Mouse (Mus musculus) brain, embryonic 14.5 days (tissue): ENCODE measurements at regions not wholly inside any gene's neighbourhood (a gene's known extent, or its start where the extent isn't known, plus 50 kb on each side); places are given as distances from the start of the nearest gene placed in this dataset.

ENCODE experiments used
- CTCF ChIP-seq: fragments of 200-500 bp; IDR thresholded peaks from 2 replicates; pipeline ENCODE4 v1.5.1; 2012; ENCODE audit warnings: inconsistent platforms, mild to moderate bottlenecking, moderate library complexity, borderline replicate concordance; ENCODE audit not compliant: insufficient read depth, insufficient read length; ENCODE audit errors: extremely low read depth
- POLR2A ChIP-seq: fragments of 200-500 bp; IDR thresholded peaks from 2 replicates; pipeline ENCODE4 v1.6.1; 2012; ENCODE audit warnings: mild to moderate bottlenecking, inconsistent platforms, borderline replicate concordance; ENCODE audit not compliant: poor library complexity, insufficient read depth, insufficient read length, severe bottlenecking; ENCODE audit errors: extremely low read depth

DNA sequence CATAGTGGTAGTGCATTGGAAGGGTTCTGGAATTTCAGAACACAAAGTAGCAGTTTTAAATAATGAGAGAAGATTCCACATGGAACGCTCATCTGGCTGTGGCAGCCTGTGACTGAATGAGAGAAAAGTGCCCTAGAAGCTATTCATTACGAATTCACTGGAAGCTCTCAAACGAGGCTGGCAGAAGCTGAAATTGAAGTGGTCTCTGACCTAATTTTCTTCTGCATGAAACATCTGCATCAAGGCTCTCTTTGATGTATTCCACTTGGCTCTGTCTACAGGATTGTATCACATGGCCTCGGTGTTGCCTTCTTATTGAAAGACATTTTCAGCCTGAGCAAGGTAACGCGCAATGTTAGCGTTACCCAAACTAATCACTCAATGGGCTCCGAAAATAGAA lies 298.4 kb upstream of the Zfp462 start:
- no peak for TF ChIP-seq POLR2A
- TF ChIP-seq CTCF, result no peak
